Mouse (Mus musculus) CH12.LX (cell line): ENCODE data around the gene Wwc2. TPM values are rescaled to one million over a fixed set of nuclear protein-coding genes. Genes with fewer than 3 reads are reported as not detected.

Source experiments
- DNase-seq: peaks from one replicate; pipeline ENCODE4 v3.0.0-alpha.2; 2013; ENCODE audit errors: extremely low read depth
- H3K27ac ChIP-seq: 2 replicates; pipeline ENCODE4 v1.5.1; 2012; ENCODE audit warnings: low read depth, mild to moderate bottlenecking, control low read depth, moderate library complexity; ENCODE audit not compliant: insufficient read depth
- H3K27me3 ChIP-seq: replicated peaks from 2 replicates; pipeline ENCODE3; 2012; ENCODE audit warnings: inconsistent platforms
- H3K36me3 ChIP-seq, 2 experiments: replicated peaks in 1 of 2; 2 replicates each; pipeline versions ENCODE3 to v1.6.1; 2012; ENCODE audit warnings: inconsistent platforms in 1 of 2, low read length in 1 of 2, mild to moderate bottlenecking in 1 of 2, mixed read lengths in 1 of 2, moderate library complexity in 1 of 2; ENCODE audit not compliant: control insufficient read depth in 1 of 2, insufficient read depth in 1 of 2
- H3K4me1 ChIP-seq, 2 experiments: 2 replicates each; pipeline ENCODE4 v1.6.1; 2012; ENCODE audit warnings: inconsistent platforms in 1 of 2, moderate library complexity in 1 of 2; ENCODE audit not compliant: insufficient read depth in 2 of 2, control insufficient read depth in 1 of 2
- H3K4me2 ChIP-seq: 2 replicates; pipeline ENCODE4 v1.6.1; 2012; ENCODE audit warnings: low read depth, mild to moderate bottlenecking, control low read depth; ENCODE audit not compliant: poor library complexity, insufficient read depth, severe bottlenecking
- H3K4me3 ChIP-seq, 3 experiments: fragments of 150-350 bp in 1 of 3; sonication (generic) in 1 of 3; replicated peaks in 1 of 3; 2 replicates each; pipeline versions ENCODE3 to v1.5.1; 2011 to 2012; ENCODE audit warnings: low read depth in 2 of 3, low read length in 2 of 3, mild to moderate bottlenecking in 2 of 3, moderate library complexity in 2 of 3, control low read depth in 1 of 3, improper control_type of control experiment in 1 of 3, inconsistent platforms in 1 of 3, mixed read lengths in 1 of 3; ENCODE audit not compliant: poor library complexity in 1 of 3
- H3K79me2 ChIP-seq: replicated peaks from 2 replicates; pipeline ENCODE4 v1.6.1; 2012; ENCODE audit warnings: mild to moderate bottlenecking, moderate library complexity; ENCODE audit not compliant: control insufficient read depth, poor library complexity, insufficient read depth, severe bottlenecking; ENCODE audit errors: extremely low read depth
- H3K9ac ChIP-seq: 2 replicates; pipeline ENCODE4 v1.6.1; 2012; ENCODE audit warnings: low read depth, mild to moderate bottlenecking, control low read depth, moderate library complexity; ENCODE audit not compliant: insufficient read depth
- H3K9me3 ChIP-seq: replicated peaks from 2 replicates; pipeline ENCODE3; 2012; ENCODE audit warnings: low read length, inconsistent platforms, mixed read lengths
- BHLHE40 ChIP-seq: IDR thresholded peaks from 2 replicates; pipeline ENCODE4 v1.6.1; 2011; ENCODE audit warnings: mild to moderate bottlenecking, low read depth, low read length, improper control_type of control experiment
- CTCF ChIP-seq, 2 experiments: IDR thresholded peaks in 1 of 2; conservative IDR thresholded peaks in 1 of 2; 2 replicates each; pipeline ENCODE4 v1.5.1; 2011 to 2012; ENCODE audit warnings: low read depth in 2 of 2, low read length in 2 of 2, improper control_type of control experiment in 1 of 2, inconsistent platforms in 1 of 2, mild to moderate bottlenecking in 1 of 2, moderate library complexity in 1 of 2
- E2F4 ChIP-seq: IDR thresholded peaks from 2 replicates; pipeline ENCODE4 v1.6.1; 2011; ENCODE audit warnings: low read depth, low read length, improper control_type of control experiment; ENCODE audit not compliant: insufficient replicate concordance
- EP300 ChIP-seq: IDR thresholded peaks from 2 replicates; pipeline ENCODE4 v1.6.1; 2011; ENCODE audit warnings: low read length, improper control_type of control experiment
- GABPA ChIP-seq: IDR thresholded peaks from 2 replicates; pipeline ENCODE4 v1.6.1; 2012; ENCODE audit warnings: low read depth, low read length, improper control_type of control experiment, inconsistent platforms; ENCODE audit not compliant: insufficient replicate concordance
- IRF4 ChIP-seq: IDR thresholded peaks from 2 replicates; pipeline ENCODE4 v1.6.1; 2014; ENCODE audit warnings: low read depth, mild to moderate bottlenecking, inconsistent platforms, low read length, improper control_type of control experiment
- JUN ChIP-seq: IDR thresholded peaks from 2 replicates; pipeline ENCODE4 v1.6.1; 2011; ENCODE audit warnings: low read depth, mild to moderate bottlenecking, low read length, improper control_type of control experiment, moderate library complexity; ENCODE audit not compliant: insufficient read depth
- KAT2A ChIP-seq: IDR thresholded peaks from 2 replicates; pipeline ENCODE4 v1.6.1; 2012; ENCODE audit warnings: low read length, improper control_type of control experiment, inconsistent platforms; ENCODE audit not compliant: insufficient replicate concordance
- MAX ChIP-seq: IDR thresholded peaks from 2 replicates; pipeline ENCODE4 v1.6.1; 2011; ENCODE audit warnings: low read length, improper control_type of control experiment
- MAZ ChIP-seq: IDR thresholded peaks from 2 replicates; pipeline ENCODE4 v1.6.1; 2012; ENCODE audit warnings: low read depth, mild to moderate bottlenecking, inconsistent platforms, low read length, improper control_type of control experiment, moderate library complexity
- MEF2A ChIP-seq: IDR thresholded peaks from 2 replicates; pipeline ENCODE4 v1.6.1; 2014; ENCODE audit warnings: low read depth, mild to moderate bottlenecking, inconsistent platforms, low read length, improper control_type of control experiment, borderline replicate concordance
- NRF1 ChIP-seq: IDR thresholded peaks from 2 replicates; pipeline ENCODE4 v1.6.1; 2014; ENCODE audit warnings: low read depth, mild to moderate bottlenecking, inconsistent platforms, low read length, improper control_type of control experiment, moderate library complexity
- PAX5 ChIP-seq: IDR thresholded peaks from 2 replicates; pipeline ENCODE4 v1.6.1; 2012; ENCODE audit warnings: low read length, inconsistent platforms, mixed read lengths
- POLR2A ChIP-seq: IDR thresholded peaks from 2 replicates; pipeline ENCODE4 v1.6.1; 2011; ENCODE audit warnings: low read depth, mild to moderate bottlenecking, improper control_type of control experiment, low read length
- SMC3 ChIP-seq: IDR thresholded peaks from 2 replicates; pipeline ENCODE4 v1.6.1; 2011; ENCODE audit warnings: low read depth, low read length, improper control_type of control experiment
- TBP ChIP-seq: conservative IDR thresholded peaks from 2 replicates; pipeline ENCODE4 v1.6.1; 2011; ENCODE audit warnings: low read depth, low read length, improper control_type of control experiment
- TCF12 ChIP-seq: IDR thresholded peaks from 2 replicates; pipeline ENCODE4 v1.6.1; 2014; ENCODE audit warnings: low read depth, mild to moderate bottlenecking, inconsistent platforms, low read length, improper control_type of control experiment
- UBTF ChIP-seq: IDR thresholded peaks from 2 replicates; pipeline ENCODE4 v1.6.1; 2012; ENCODE audit warnings: low read depth, mild to moderate bottlenecking, inconsistent platforms, low read length, improper control_type of control experiment, moderate library complexity
- USF1 ChIP-seq: IDR thresholded peaks from 2 replicates; pipeline ENCODE4 v1.6.1; 2014; ENCODE audit warnings: low read depth, mild to moderate bottlenecking, inconsistent platforms, low read length, improper control_type of control experiment
- USF2 ChIP-seq: conservative IDR thresholded peaks from 2 replicates; pipeline ENCODE4 v1.6.1; 2011; ENCODE audit warnings: low read depth, low read length, improper control_type of control experiment
- ZKSCAN1 ChIP-seq: IDR thresholded peaks from 2 replicates; pipeline ENCODE4 v1.6.1; 2012; ENCODE audit warnings: low read depth, inconsistent platforms, low read length, improper control_type of control experiment, borderline replicate concordance
- ZMIZ1 ChIP-seq: IDR thresholded peaks from 2 replicates; pipeline ENCODE4 v1.6.1; 2012; ENCODE audit warnings: low read depth, mild to moderate bottlenecking, inconsistent platforms, low read length, improper control_type of control experiment
- dilution Hi-C: fragments of 300-500 bp; cut with MboI; formaldehyde crosslinking; loops from 2 replicates; pipeline ENCODE4 v1.14.3; 2020; ENCODE audit warnings: low sequenced_read_pairs; ENCODE audit not compliant: extremely low pct_unique_long_range_greater_than_20kb, extremely low pct_ligation_motif_present
- in situ Hi-C: fragments of 300-500 bp; cut with MboI; formaldehyde crosslinking; loops from 3 replicates; pipeline ENCODE4 v1.14.3; 2019; ENCODE audit warnings: low sequenced_read_pairs, low pct_ligation_motif_present, low pct_unique_long_range_greater_than_20kb, mixed read lengths
- polyA plus RNA-seq: library from polyadenylated mRNA; unstranded; fragments of >175 nt; gene quantifications from 2 replicates; pipeline ENCODE4 v1.2.1, GENCODE M21; 2012; ENCODE audit warnings: low read depth; ENCODE audit not compliant: insufficient read length
- total RNA-seq, 2 experiments: library from RNA; depleted of rRNA; stranded (reverse); fragments of 300-350 nt in 1 of 2; fragments of >200 nt in 1 of 2; gene quantifications; 2 replicates each; pipeline ENCODE4 v1.2.3; 2012 to 2014

Gene Wwc2
- total and polyA plus RNA-seq, 3 experiments = 0.04 to 1.1 (median 0.32) TPM

GRCm38 (mm10) chr8:47783544-47783943 is 207.2 kb downstream of the Wwc2 start:
- H3K79me2 ChIP-seq = no peaks in the 10 kb centered on the region
- peaks cover 0 to 10% of the 10 kb centered on the region in 2 experiments; a peak in 2 of 4 replicates for H3K4me1 ChIP-seq
- H3K9me3 ChIP-seq = peaks cover 2% of the 10 kb centered on the region
- in situ Hi-C loops = no loop called here
- no peak for DNase-seq
- no peak overlapping the region for H3K4me3 ChIP-seq
- dilution Hi-C loops = no loop called here
- no peaks in the 10 kb centered on the region for H3K36me3 ChIP-seq
- H3K9ac ChIP-seq = no peak overlapping the region
- TF ChIP-seq NRF1 (no peak), JUN (no peak), ZKSCAN1 (no peak), EP300 (no peak), POLR2A (no peak), IRF4 (no peak), PAX5 (no peak)
- H3K4me2 ChIP-seq = no peak overlapping the region
- H3K27me3 ChIP-seq = no peaks in the 10 kb centered on the region
- H3K27ac ChIP-seq = no peak overlapping the region

- Histone ChIP-seq H3K4me1 (peaks cover 0 to 10% of the 10 kb centered on the region in 2 experiments; a peak in 2 of 4 replicates), H3K27ac (no peak overlapping the region), H3K36me3 (no peaks in the 10 kb centered on the region), H3K9me3 (peaks cover 2% of the 10 kb centered on the region), H3K79me2 (no peaks in the 10 kb centered on the region), H3K4me2 (no peak overlapping the region), H3K27me3 (no peaks in the 10 kb centered on the region), H3K9ac (no peak overlapping the region), H3K4me3 (no peak overlapping the region)
- no peak for TF ChIP-seq USF2
- TF ChIP-seq ZMIZ1 = no peak
- TF ChIP-seq NRF1 = no peak
- TF ChIP-seq MAX = no peak
- TF ChIP-seq CTCF (conservative IDR thresholded peaks at IDR 0.05 in 1 of 2, IDR thresholded peaks at IDR 0.05 in 1 of 2; ENCODE audit: low read depth in 2 of 2, low read length in 2 of 2) = no peak
- TF ChIP-seq MEF2A = no peak
- no peak for TF ChIP-seq TBP
- no peak for TF ChIP-seq UBTF
- in situ Hi-C loops (no loop called here), dilution Hi-C loops (no loop called here)
- DNase-seq = no peak
Observed at GRCm38 (mm10) chr8:47781881-47782280, 208.8 kb downstream of the Wwc2 start.

DNA sequence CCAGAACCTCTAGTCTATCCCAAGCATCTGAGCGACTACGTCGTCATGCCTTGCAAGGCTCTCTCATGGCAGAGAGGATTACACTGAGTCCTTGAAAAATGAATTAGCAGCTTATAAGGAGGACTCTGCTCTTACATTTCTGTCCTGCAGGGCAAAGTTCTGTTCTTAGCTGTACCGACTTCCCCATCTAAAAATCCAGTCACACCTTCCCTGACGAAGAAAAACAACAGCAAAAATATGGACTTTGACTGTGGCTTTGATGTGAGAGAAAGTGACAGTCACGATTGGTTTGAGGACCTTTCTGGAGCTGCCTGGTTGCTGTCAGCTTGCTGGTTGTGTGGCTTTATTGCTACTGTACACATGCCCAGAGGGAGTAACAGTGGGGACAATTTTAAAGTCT is 211.1 kb downstream of the Wwc2 start:
- no peak for DNase-seq
- H3K27me3 ChIP-seq = no peaks in the 10 kb centered on the region
- dilution Hi-C loops (no loop called here), in situ Hi-C loops (no loop called here)
- H3K36me3 ChIP-seq = no peaks in the 10 kb centered on the region
- H3K9me3 ChIP-seq = no peaks in the 10 kb centered on the region
- no peak overlapping the region for H3K4me2 ChIP-seq
- TF ChIP-seq KAT2A (no peak), MAZ (no peak), GABPA (no peak), BHLHE40 (no peak), E2F4 (no peak), NRF1 (no peak), TBP (no peak), SMC3 (no peak), TCF12 (no peak), ZMIZ1 (no peak), IRF4 (no peak), USF1 (no peak)
- no peak overlapping the region for H3K4me3 ChIP-seq
- no peaks in the 10 kb centered on the region for H3K79me2 ChIP-seq
- H3K9ac ChIP-seq = no peak overlapping the region
- H3K4me1 ChIP-seq = peaks cover 0 to 10% of the 10 kb centered on the region in 2 experiments; a peak in 2 of 4 replicates
- H3K27ac ChIP-seq = no peak overlapping the region
